Mouse (Mus musculus) brain, embryonic 14.5 days (tissue): ENCODE data around the gene Aym1.

Source experiments
- CTCF ChIP-seq: fragments of 200-500 bp; IDR thresholded peaks from 2 replicates; pipeline ENCODE4 v1.5.1; 2012; ENCODE audit warnings: inconsistent platforms, mild to moderate bottlenecking, moderate library complexity, borderline replicate concordance; ENCODE audit not compliant: insufficient read depth, insufficient read length; ENCODE audit errors: extremely low read depth
- POLR2A ChIP-seq: fragments of 200-500 bp; IDR thresholded peaks from 2 replicates; pipeline ENCODE4 v1.6.1; 2012; ENCODE audit warnings: mild to moderate bottlenecking, inconsistent platforms, borderline replicate concordance; ENCODE audit not compliant: poor library complexity, insufficient read depth, insufficient read length, severe bottlenecking; ENCODE audit errors: extremely low read depth

DNA sequence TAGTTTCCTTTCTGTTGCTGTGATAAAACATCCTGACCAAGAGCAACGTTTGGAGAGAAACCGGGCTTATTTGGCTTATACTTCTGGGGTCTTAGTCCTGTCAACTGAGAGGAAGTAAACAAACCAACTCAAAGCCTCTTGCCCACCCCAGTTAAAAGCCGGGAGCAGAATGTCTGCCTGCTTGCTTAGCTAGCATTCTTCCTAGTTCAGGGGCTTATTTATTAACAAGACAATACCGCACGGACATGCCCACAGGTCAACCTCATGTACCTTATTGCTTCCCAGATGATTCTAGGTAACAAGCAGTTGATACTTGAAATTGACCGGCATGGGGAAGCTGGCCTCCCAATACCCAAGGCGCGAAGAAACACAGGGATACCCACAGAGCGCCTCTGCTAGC lies 20.8 kb upstream of the Aym1 start:
- no peak for TF ChIP-seq CTCF
- no peak for TF ChIP-seq POLR2A
